Mouse (Mus musculus) spleen, adult 2 months (tissue): ENCODE data around the gene Atf4.

Experiments
- CTCF ChIP-seq: fragments of 200-500 bp; IDR thresholded peaks from 2 replicates; pipeline ENCODE4 v1.5.1; 2011; ENCODE audit warnings: mild to moderate bottlenecking, inconsistent platforms; ENCODE audit not compliant: insufficient read depth, insufficient read length, insufficient replicate concordance; ENCODE audit errors: extremely low read depth
- POLR2A ChIP-seq: fragments of 200-500 bp; IDR thresholded peaks from 2 replicates; pipeline ENCODE4 v1.6.1; 2011; ENCODE audit warnings: low read depth, low read length, inconsistent platforms

DNA sequence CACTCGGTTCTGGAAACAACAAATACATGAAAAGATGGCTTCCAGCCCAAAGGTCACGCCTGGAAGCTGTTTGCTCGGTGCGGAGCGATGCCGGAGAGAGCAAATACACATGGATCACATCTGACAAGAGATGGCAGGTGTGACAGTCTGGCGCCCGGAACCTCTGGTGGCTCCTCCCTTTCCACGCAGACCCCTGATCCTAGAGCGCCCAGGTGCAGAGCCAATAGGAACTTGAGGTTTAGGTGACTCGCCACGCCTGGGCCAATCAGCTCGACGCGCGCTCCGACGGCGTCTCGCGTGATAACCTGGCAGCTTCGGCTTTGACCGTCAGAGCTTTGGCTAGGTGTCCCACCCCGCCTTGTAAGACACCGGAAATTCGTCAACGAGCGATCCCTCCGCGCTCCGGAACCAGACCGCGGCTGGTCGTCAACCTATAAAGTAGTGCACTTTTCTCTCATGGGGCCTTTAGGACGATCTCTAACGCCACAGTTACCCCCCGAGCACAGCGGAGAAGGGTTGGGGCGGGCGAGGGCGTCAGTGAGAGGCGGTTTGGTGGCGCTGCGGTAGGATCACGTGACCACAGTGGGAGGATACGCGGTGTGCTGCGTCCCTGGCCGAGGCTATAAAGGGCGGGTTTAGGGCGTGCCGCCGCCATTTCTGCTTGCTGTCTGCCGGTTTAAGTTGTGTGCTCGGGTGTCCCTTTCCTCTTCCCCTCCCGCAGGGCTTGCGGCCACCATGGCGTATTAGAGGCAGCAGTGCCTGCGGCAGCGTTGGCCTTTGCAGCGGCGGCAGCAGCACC is at the start of gene Atf4:
- TF ChIP-seq POLR2A (peak; percentile 99), CTCF (no peak)
